Mouse (Mus musculus): ENCODE data around the gene Map4k3.
A peak's percentile ranks its signal among the peaks of the same experiment; 100 is the strongest.
"Not testable (repeated sequence)": the region's sequence is repeated elsewhere in the genome, so short reads cannot be mapped to it uniquely, and the experiment has no call there.

The Map4k3 gene

GRCm38 (mm10) chr17:80560669-80561401 lies 167.4 kb downstream of the Map4k3 start:
- peak; percentile 82 for DNase-seq

- no peak for DNase-seq
Observed at GRCm38 (mm10) chr17:80559745-80560144, 168.5 kb downstream of the Map4k3 start.

GRCm38 (mm10) chr17:80559050-80559449 lies 169.2 kb downstream of the Map4k3 start:
- DNase-seq = peak; percentile 52

DNA sequence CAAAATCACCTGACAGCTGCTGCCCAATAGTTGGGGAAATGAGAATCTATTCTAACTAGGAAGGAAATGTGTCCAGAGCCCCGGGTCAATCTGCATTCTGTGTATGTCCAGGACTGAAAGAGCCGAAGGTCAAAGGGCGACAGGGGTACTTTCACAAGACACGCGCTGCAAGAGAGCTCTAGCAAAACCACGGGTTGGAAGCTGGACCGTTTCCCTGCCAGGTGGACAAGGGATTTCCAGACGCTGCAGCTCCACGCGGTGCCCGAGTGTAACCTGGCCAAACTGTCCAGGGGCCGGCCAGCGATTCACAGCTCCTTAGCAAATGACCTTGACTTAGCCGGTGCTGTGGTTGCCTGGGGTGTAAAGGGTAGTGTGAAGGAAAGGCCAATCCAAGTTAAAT lies 169.7 kb downstream of the Map4k3 start:
- no peak for DNase-seq

GRCm38 (mm10) chr17:80557461-80557860 lies 170.8 kb downstream of the Map4k3 start:
- no peak for DNase-seq

- peak; percentile 74 for DNase-seq
Observed at GRCm38 (mm10) chr17:80553318-80554270, 174.7 kb downstream of the Map4k3 start.

DNA sequence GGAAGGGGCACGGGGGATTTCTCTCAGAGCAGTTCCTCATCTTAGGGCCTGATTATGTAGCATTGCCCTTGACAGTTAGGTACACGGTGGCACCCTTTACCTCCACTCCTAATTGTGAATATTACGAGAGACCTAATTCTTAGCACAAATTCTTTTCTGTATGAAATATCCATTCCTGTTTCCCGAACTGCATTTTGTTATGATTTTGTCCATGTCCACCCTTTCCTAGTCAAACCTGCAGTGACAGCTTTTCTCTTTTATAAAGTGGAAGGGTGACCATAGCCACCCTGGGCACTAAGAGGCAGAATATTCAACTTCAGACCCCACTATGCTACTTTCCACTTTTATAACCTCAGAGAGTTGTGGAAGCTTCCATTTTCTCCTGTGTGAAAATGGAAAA lies 175.6 kb downstream of the Map4k3 start:
- DNase-seq = no peak

DNA sequence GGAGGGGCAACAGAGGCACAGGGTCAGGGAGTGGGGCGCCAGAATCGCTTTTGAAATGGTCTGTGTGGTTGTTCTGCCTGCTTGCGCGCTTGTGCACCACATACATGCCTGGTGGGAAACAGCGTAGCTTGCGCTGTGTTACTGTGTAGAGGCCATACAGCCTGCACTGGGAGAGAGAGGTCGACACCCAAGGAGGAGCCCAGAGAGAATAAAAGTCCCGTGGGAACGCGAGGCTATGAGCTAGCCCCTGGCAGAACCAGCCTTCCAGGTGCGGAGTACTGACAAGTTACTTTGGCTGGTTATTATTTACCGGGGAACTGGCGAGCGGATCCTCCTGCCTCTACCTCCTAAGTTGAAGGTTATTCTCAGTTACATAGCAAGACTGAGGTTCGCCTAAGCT lies 177.3 kb downstream of the Map4k3 start:
- DNase-seq = no peak

GRCm38 (mm10) chr17:80546846-80547245 lies 181.4 kb downstream of the Map4k3 start:
- no peak for DNase-seq

DNA sequence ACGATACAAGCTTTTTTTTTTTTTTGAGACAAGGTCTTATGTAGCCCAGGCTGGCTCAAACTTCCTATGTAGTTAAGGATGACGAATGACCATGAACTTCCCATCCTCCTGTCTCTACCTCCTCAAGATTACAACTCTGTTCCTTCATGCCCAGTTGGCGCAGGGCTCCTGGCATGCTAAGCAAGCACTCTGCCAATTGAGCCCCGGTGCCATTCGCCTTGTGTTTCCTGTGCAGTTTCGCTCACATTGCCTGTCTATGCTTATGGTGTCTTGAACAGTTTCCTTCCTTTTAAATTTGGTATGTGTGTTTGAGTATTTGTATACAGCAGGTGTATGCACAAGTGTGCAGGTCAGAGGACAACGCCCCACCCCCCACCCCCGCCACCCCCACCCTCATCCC lies 182.1 kb downstream of the Map4k3 start:
- DNase-seq = no peak

DNA sequence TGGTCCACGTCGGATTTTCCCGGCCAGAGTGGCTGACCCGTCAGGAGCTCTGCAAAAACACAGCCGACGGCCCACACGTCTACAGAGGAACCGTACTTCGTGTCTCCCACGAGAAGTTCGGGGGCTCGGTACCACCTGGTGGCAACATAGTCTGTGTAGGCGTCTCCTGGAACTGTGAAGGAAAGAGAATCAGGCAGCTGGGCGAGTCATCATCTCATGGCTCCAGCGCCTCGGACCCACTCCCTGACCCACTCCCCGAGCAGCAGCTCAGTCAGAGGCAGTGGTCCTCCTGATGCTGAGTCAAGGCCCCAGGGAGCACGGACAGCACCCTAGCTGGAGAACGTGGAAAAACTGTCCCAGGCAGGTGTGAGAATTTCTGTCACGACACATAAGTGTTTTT lies 184.6 kb downstream of the Map4k3 start:
- no peak for DNase-seq

- DNase-seq = no peak
Observed at GRCm38 (mm10) chr17:80537136-80537535, 191.1 kb downstream of the Map4k3 start.

- no peak for DNase-seq
Observed at GRCm38 (mm10) chr17:80535633-80536032, 192.7 kb downstream of the Map4k3 start.

- not testable (repeated sequence) for DNase-seq
Observed at GRCm38 (mm10) chr17:80531351-80531750, 196.9 kb downstream of the Map4k3 start.

Measured in thymus, postnatal 25 days (tissue).